Mouse (Mus musculus) bone marrow, adult 2 months (tissue): ENCODE measurements around the gene Olfr523.

Experiments
- CTCF ChIP-seq: fragments of 200-500 bp; IDR thresholded peaks from 2 replicates; pipeline ENCODE4 v1.5.1; 2011; ENCODE audit warnings: low read length, control low read depth; ENCODE audit not compliant: control insufficient read depth, insufficient read depth
- POLR2A ChIP-seq: fragments of 200-500 bp; IDR thresholded peaks from 2 replicates; pipeline ENCODE4 v1.6.1; 2011; ENCODE audit warnings: low read depth, mild to moderate bottlenecking, control low read depth, low read length, borderline replicate concordance; ENCODE audit not compliant: control insufficient read depth

DNA sequence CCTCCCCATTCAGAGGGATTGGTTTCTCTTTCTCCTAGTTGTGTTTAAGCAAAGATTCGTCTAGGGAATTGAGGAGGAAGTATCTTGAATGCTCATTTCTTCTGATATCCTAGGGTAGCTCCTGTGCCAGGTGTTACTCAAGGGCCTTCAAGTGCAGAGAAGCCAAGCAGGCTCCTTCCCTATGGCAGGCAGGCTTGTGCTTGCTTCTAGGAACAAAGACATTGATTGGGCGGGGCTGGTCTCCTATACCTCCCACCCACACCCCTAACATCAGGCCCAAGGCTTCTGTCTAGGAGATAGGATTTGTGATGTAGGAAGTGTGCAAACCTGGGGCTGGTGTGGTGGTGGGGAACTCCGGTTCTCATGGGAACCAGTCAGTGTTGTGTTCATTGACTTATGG, 46.1 kb upstream of the Olfr523 start:
- TF ChIP-seq POLR2A (no peak), CTCF (no peak)
